Mouse (Mus musculus) bone marrow, adult 2 months (tissue): ENCODE data around the gene Ube3c.

Source experiments
- CTCF ChIP-seq: fragments of 200-500 bp; IDR thresholded peaks from 2 replicates; pipeline ENCODE4 v1.5.1; 2011; ENCODE audit warnings: low read length, control low read depth; ENCODE audit not compliant: control insufficient read depth, insufficient read depth
- POLR2A ChIP-seq: fragments of 200-500 bp; IDR thresholded peaks from 2 replicates; pipeline ENCODE4 v1.6.1; 2011; ENCODE audit warnings: low read depth, mild to moderate bottlenecking, control low read depth, low read length, borderline replicate concordance; ENCODE audit not compliant: control insufficient read depth

- TF ChIP-seq POLR2A (no peak), CTCF (no peak)
These were observed 88.7 kb downstream of the Ube3c start for GRCm38 (mm10) chr5:29657590-29658339.
